Mouse (Mus musculus) cerebellum, postnatal 36 days (tissue): ENCODE data around the gene Serinc2.
A peak's percentile ranks its signal among the peaks of the same experiment; 100 is the strongest.

Experiments used
- DNase-seq, 2 experiments: peaks; one replicate each; pipeline ENCODE4 v3.0.0; 2021 to 2022; ENCODE audit warnings: mixed read lengths in 2 of 2

Serinc2 gene

GRCm38 (mm10) chr4:130296243-130296965, 17.4 kb upstream of the Serinc2 start:
- no peak for DNase-seq

DNA sequence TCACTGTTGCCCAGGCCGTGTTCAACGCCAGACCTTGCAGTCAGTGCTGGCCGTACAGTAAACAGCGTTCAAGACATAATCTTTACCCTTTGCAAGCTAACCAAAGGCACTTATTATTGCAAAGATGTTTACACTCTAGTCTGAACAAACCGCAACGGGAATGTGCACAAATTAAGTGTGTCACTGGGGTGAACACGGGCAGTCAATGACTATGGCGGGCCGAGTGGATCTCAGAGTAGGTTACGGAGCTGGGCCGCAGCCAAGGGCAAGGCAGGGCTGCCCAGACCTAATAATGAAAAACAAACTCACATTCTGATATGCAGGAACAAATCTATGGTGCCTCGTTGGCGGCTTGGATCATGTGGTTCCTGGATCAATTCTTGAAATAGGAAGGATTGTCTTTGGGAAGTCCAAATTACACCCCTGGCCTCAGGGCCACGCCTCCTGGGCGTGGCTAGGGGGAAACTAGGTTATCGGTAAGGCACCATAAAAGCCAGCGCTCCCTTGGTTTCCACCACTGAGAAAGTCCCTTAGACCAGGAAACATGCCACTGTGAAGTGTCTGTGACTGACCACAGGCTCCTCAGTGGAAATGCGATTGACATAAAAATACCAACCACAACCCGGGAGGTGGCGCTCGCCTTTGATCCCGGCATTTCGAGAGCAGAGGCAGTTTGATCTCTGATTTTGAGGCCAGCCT, 16.2 kb upstream of the Serinc2 start:
- no peak for DNase-seq

DNA sequence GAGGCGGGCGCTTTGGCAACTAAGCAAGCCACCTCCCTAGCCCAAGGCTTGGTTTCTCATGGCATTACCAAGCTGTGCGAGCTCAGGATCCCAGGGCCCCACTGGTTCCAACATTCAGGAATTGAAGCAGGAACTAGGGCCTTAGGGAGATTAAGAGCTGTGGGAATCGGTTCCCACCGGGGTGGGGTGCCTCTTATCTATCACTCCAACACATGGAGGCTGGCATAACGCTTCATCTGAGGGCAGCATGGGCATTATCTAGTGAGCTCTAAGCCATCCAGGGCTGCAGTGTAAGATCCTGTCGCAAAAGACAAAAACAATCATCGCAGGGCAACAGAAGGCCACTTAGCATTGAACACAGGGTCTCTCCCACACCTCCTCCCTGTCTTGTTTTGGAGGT, 15.5 kb upstream of the Serinc2 start:
- DNase-seq: no peak

- peak; percentile 88 to 92 for DNase-seq
Observed at GRCm38 (mm10) chr4:130292271-130292670, 13.3 kb upstream of the Serinc2 start.

GRCm38 (mm10) chr4:130289824-130290223, 10.8 kb upstream of the Serinc2 start:
- DNase-seq: no peak

GRCm38 (mm10) chr4:130286531-130286930, 7.5 kb upstream of the Serinc2 start:
- no peak for DNase-seq

DNA sequence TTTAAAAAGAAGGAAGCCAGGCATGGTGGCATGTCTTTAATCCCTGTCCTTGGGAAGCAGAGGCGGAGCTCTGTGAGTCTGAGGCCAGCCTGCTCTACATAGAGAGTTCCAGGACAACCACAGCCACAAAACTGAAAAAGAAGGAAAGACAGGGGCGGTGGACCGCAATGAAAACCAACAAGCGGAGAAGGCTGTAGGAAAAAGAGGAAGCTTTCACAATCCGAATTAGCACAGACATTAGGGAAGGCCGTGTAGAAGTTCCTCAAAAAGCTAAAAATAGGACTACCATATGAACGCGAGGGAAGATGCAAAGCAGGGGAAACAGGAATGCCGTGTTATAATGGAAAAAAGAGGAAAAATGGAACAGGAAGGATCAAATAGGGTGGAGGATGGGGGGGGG, 4.8 kb upstream of the Serinc2 start:
- DNase-seq: no peak

- no peak for DNase-seq
Observed at GRCm38 (mm10) chr4:130282856-130283255, 3.9 kb upstream of the Serinc2 start.

GRCm38 (mm10) chr4:130276573-130277176, 2.3 kb downstream of the Serinc2 start:
- DNase-seq: peak in 1 of 2 experiments; percentile 31

DNA sequence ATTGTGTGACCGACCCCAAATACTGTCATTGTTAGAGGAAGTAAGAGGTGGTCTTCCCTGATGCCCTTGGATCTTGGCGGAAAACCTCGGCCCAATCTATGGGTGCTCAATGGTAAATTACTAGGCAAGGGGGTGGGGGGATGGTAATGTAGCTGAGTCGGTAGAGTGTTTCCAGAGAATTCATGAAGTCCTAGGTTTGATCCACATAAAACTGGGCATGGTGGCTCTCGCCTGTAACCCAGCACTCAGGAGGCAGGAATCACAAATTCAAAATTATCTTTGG, 3.2 kb downstream of the Serinc2 start:
- DNase-seq: no peak

DNA sequence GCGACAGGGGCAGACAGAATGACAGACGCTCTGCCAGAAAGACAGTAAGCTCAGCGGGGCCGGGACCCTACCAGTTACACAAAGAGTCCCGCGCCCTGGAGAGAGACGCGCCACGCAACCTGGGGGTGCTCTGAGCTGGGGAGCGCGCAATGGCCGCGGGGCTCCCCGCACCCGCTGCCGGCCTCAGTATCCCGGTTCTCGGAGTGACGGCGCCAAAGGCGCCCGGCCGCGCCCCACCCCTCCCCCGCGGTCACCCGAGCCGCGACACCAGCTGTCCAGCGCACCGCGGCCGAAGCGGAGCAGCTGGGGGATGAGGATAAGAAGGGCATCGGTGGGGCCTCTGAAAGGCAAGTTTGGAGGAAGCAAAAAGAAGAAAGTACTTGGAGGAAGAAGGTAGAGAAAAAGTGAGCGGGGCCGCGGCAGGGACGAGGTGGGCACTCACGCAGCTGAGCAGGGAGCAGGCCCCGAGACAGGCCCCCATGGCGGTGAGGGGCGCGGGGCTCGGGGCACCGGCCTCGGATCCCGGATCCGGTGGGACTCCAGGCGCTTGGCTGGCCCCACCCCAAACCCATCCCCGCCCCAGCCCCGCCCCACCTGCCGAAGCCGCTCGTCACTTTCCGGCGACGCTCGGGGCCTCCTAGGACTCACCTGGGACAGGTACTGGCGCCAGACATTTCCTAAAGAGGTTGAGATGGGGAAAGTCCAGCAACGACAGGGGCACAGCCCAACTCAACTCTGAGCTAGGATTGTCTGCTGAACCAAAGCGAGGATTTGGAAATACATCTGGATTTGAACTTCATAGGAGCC, 3.8 kb downstream of the Serinc2 start:
- DNase-seq: peak; percentile 80 to 83

- peak; percentile 70 to 73 for DNase-seq
Observed at GRCm38 (mm10) chr4:130274346-130275015, 4.5 kb downstream of the Serinc2 start.

DNA sequence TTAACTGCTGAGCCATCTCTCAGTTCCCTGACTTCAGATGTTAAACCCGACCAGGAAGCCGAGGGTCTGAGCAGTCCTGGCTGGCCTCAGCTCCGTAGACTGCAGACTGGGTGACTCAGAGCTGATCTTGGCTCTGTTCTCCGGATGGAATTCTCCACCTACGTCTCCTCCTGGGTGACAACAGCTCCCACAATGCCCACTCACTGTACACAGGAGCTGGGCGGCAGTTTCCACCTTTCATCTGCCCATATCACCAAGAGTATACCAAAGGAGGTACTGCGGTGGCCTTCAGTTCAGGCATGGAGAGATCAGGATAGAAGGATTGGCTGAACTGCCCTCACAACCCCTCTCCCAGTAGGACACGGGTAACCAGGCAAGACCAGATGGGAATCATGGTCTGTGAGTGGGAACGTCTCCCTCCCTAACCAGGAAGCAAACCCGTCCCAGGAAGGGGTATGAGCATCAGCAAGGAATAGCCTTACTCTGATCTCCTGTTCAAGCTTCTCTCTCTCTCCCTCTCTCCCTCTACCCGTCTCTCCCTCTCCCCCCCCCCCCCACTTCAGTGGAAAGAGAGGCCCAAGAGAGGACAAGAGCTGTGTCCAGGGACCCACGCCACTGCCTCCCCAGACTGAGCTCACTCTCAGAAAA, 5.2 kb downstream of the Serinc2 start:
- peak; percentile 68 to 79 for DNase-seq

- DNase-seq: no peak
Observed at GRCm38 (mm10) chr4:130270611-130271347, 8.2 kb downstream of the Serinc2 start.

GRCm38 (mm10) chr4:130270089-130270488, 8.9 kb downstream of the Serinc2 start:
- peak; percentile 76 to 79 for DNase-seq

GRCm38 (mm10) chr4:130268736-130269135, 10.3 kb downstream of the Serinc2 start:
- DNase-seq: no peak

DNA sequence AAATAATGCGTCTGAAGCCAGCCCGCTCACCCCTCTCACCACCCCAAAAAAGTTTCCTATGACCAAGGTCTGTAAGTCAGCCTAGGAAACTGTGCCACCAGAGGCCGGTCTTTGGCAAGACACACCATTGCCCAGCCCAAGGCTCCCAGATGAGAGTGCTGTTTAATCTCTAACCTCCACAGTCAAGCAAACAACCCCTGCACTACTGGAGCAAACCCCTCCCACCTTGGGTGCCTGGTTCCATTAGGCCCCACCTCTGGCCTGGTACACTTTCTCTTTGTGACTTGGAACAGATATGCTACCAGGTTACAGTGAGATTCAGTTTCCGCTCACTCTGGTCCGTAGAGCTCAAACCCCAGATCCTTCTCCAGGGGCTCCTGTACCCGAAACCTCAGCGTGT, 11.9 kb downstream of the Serinc2 start:
- DNase-seq: no peak

- no peak for DNase-seq
Observed at GRCm38 (mm10) chr4:130266601-130267000, 12.4 kb downstream of the Serinc2 start.

DNA sequence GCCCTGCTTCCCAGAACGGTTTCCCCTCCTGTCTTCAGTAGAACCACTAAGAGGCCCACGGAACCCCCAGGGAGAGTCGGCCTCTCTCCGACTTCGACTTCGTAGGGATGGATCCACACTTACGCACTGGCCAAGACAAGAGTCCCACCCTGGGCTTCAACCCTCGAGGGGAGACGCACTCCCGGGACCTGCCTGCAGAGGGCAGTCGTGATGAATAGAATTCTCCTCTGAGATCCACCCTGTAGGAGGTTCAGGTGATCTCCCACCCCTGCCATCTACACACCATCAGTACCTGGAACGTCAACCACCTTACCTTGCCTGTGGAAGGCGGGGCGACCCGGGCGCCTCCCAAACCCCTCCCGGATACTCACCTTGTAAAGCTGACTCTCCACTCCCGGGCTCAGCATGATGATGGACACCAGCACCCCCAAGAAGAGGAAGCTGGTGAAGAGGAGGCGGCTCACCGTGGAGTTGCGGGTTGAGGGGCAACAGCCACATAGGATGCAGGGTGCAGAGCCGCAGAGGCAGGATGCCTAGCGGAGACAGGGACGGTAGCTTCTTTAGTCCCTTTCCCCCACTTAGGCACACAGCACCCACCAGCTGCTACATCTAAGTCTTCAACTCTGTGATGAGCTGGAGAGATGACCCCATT, 14.2 kb downstream of the Serinc2 start:
- peak; percentile 78 to 82 for DNase-seq

DNA sequence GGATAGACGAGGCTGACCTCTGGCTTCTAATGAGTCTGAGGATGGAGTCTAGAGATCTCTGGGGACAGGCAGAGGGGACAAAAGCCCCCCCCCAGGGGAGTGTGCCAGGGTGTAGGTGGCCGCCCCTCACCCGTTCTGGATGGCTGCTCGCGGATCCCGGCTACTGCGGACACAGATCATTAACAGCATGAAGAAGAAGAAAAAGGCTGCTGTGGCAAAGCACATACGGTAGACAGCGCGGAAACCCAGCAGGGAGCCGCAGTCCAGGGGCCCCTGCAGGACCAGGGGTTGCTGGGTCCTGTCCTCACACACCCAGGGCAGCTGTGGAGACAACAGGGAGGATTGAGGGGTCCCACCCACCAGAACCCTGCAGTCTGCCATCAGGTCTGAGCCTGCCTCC, 14.9 kb downstream of the Serinc2 start:
- no peak for DNase-seq

DNA sequence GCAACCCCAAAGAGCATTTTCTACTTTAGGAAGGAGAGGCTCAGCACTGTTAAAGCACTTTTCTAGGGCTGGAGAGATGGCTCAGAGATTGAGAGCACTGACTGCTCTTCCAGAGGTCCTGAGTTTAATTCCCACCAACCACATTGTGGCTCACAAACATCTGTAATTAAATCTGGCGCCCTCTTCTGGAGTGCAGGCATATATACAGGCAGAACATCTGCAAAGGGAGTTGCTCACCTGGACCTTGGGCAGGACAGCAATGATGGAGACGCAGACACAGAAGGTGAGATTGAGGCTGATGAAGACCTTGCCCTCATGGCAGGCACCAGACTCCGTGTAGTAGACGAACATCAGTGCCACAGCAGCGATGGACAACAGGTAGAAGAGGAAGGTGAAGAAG, 18.6 kb downstream of the Serinc2 start:
- DNase-seq: no peak
